Mouse (Mus musculus) embryonic facial prominence, embryonic 10.5 days (tissue): Measurements from ENCODE around the gene Pafah2. TPM values are rescaled to one million over a fixed set of nuclear protein-coding genes. Genes with fewer than 3 reads are reported as not detected.
A peak's percentile ranks its signal among the peaks of the same experiment; 100 is the strongest.

ENCODE experiments used
- DNase-seq: peaks from one replicate; pipeline ENCODE4 v3.0.0-alpha.2; 2017; ENCODE audit warnings: low spot score
- H3K27ac ChIP-seq: fragments of 300-500 bp; sonication (generic); replicated peaks from 2 replicates; pipeline ENCODE4 v1.5.1; 2016; ENCODE audit warnings: mild to moderate bottlenecking
- H3K27me3 ChIP-seq: fragments of 300-500 bp; sonication (generic); replicated peaks from 2 replicates; pipeline ENCODE4 v1.6.1; 2016; ENCODE audit warnings: low read depth, mild to moderate bottlenecking; ENCODE audit not compliant: poor library complexity, severe bottlenecking
- H3K36me3 ChIP-seq: fragments of 300-500 bp; sonication (generic); replicated peaks from 2 replicates; pipeline ENCODE4 v1.6.1; 2016; ENCODE audit warnings: mild to moderate bottlenecking, moderate library complexity
- H3K4me1 ChIP-seq: fragments of 300-500 bp; sonication (generic); 2 replicates; pipeline ENCODE4 v1.6.1; 2016
- H3K4me3 ChIP-seq: fragments of 300-500 bp; sonication (generic); 2 replicates; pipeline ENCODE4 v1.5.1; 2016; ENCODE audit warnings: mild to moderate bottlenecking, moderate library complexity
- H3K9me3 ChIP-seq: fragments of 300-500 bp; sonication (generic); 2 replicates; pipeline ENCODE4 v1.6.1; 2016; ENCODE audit warnings: mild to moderate bottlenecking
- WGBS: fragments of 180-500 bp; shearing (Covaris S2); methylation state at CpG from one replicate; pipeline ENCODE4 v1.1.7; 2016; 5-methylcytosine and 5-hydroxymethylcytosine counted together
- polyA plus RNA-seq: library from polyadenylated mRNA; unstranded; fragments of >200 nt; fragmentation: Nextera tagmentation; extraction: Ambion mirVana; gene quantifications from 2 replicates; pipeline ENCODE4 v1.2.1, GENCODE M21; 2016

Gene Pafah2
- polyA plus RNA-seq, 1 experiment from 2014 or later, result 7.0 TPM

GRCm38 (mm10) chr4:134436659-134437058 lies 40.5 kb downstream of the Pafah2 start:
- 74% methylated on average over 10 of the region's 10 CpGs for WGBS
- DNase-seq, result no peak
- Histone ChIP-seq H3K27ac (no peak overlapping the region; the same call in 1 of the 2 replicates), H3K9me3 (no peaks in the 10 kb centered on the region), H3K4me3 (no peak overlapping the region), H3K36me3 (no peaks in the 10 kb centered on the region), H3K4me1 (peaks cover 10% of the 10 kb centered on the region; the same call in 1 of the 2 replicates), H3K27me3 (no peaks in the 10 kb centered on the region)

- Histone ChIP-seq H3K27me3 (no peaks in the 10 kb centered on the region), H3K4me1 (peaks cover 14% of the 10 kb centered on the region; the same call in 1 of the 2 replicates), H3K9me3 (no peaks in the 10 kb centered on the region), H3K36me3 (no peaks in the 10 kb centered on the region), H3K4me3 (no peak overlapping the region), H3K27ac (no peak overlapping the region)
- DNase-seq, result no peak
- WGBS, result 75% methylated on average over 3 of the region's 3 CpGs
Observed at GRCm38 (mm10) chr4:134439119-134439518, 43.0 kb downstream of the Pafah2 start.

GRCm38 (mm10) chr4:134439919-134440318 lies 43.8 kb downstream of the Pafah2 start:
- Histone ChIP-seq H3K27me3 (no peaks in the 10 kb centered on the region), H3K4me3 (no peak overlapping the region), H3K27ac (no peak overlapping the region), H3K9me3 (no peaks in the 10 kb centered on the region), H3K4me1 (peaks cover 11% of the 10 kb centered on the region; the same call in 1 of the 2 replicates), H3K36me3 (no peaks in the 10 kb centered on the region)
- 90% methylated on average over 4 of the region's 4 CpGs for WGBS
- DNase-seq, result no peak

GRCm38 (mm10) chr4:134442216-134442615 lies 46.1 kb downstream of the Pafah2 start:
- peaks cover 6% of the 10 kb centered on the region; the same call in 1 of the 2 replicates for H3K27me3 ChIP-seq
- H3K9me3 ChIP-seq, result no peaks in the 10 kb centered on the region
- peaks cover 14% of the 10 kb centered on the region; the same call in 1 of the 2 replicates for H3K4me1 ChIP-seq
- H3K27ac ChIP-seq, result no peak overlapping the region
- H3K36me3 ChIP-seq, result no peaks in the 10 kb centered on the region
- WGBS, result 93% methylated on average over 4 of the region's 4 CpGs
- no peak overlapping the region for H3K4me3 ChIP-seq
- DNase-seq, result no peak

GRCm38 (mm10) chr4:134443589-134443988 lies 47.5 kb downstream of the Pafah2 start:
- DNase-seq, result no peak
- H3K4me1 ChIP-seq, result peaks cover 14% of the 10 kb centered on the region; the same call in 1 of the 2 replicates
- 63% methylated on average over 7 of the region's 7 CpGs for WGBS
- no peaks in the 10 kb centered on the region for H3K9me3 ChIP-seq
- peaks cover 15% of the 10 kb centered on the region for H3K27me3 ChIP-seq
- no peak overlapping the region for H3K4me3 ChIP-seq
- no peaks in the 10 kb centered on the region for H3K36me3 ChIP-seq
- no peak overlapping the region for H3K27ac ChIP-seq

GRCm38 (mm10) chr4:134444949-134445348 lies 48.8 kb downstream of the Pafah2 start:
- Histone ChIP-seq H3K4me1 (peaks cover 22% of the 10 kb centered on the region), H3K36me3 (no peaks in the 10 kb centered on the region), H3K9me3 (no peaks in the 10 kb centered on the region), H3K4me3 (no peak overlapping the region), H3K27ac (no peak overlapping the region), H3K27me3 (peaks cover 29% of the 10 kb centered on the region)
- no peak for DNase-seq
- WGBS, result 71% methylated on average over 7 of the region's 7 CpGs

GRCm38 (mm10) chr4:134445489-134445888 lies 49.4 kb downstream of the Pafah2 start:
- Histone ChIP-seq H3K27ac (0 out of 2 replicates have a peak overlapping the region, but pooled peaks have one; percentile 10), H3K27me3 (peaks cover 34% of the 10 kb centered on the region), H3K36me3 (no peaks in the 10 kb centered on the region), H3K4me1 (peaks cover 27% of the 10 kb centered on the region), H3K4me3 (no peak overlapping the region), H3K9me3 (no peaks in the 10 kb centered on the region)
- WGBS, result 85% methylated on average over 1 of the region's 1 CpGs
- DNase-seq, result no peak

- 44% methylated on average over 23 of the region's 23 CpGs for WGBS
- H3K4me3 ChIP-seq, result 0 out of 2 replicates have a peak overlapping the region, but pooled peaks have one; percentile 8
- H3K4me1 ChIP-seq, result peaks cover 37% of the 10 kb centered on the region
- no peaks in the 10 kb centered on the region for H3K36me3 ChIP-seq
- no peak for DNase-seq
- H3K9me3 ChIP-seq, result no peaks in the 10 kb centered on the region
- peaks cover 59% of the 10 kb centered on the region for H3K27me3 ChIP-seq
- H3K27ac ChIP-seq, result no peak overlapping the region
Observed at GRCm38 (mm10) chr4:134447966-134448365, 51.8 kb downstream of the Pafah2 start.

GRCm38 (mm10) chr4:134449595-134450391 lies 53.7 kb downstream of the Pafah2 start:
- H3K27ac ChIP-seq, result peak overlapping the region; percentile 77
- peak; percentile 70 for DNase-seq
- H3K9me3 ChIP-seq, result no peaks in the 10 kb centered on the region
- 17% methylated on average over 13 of the region's 13 CpGs for WGBS
- 0 out of 2 replicates have a peak overlapping the region, but pooled peaks have one; percentile 42 for H3K4me3 ChIP-seq
- peaks cover 42% of the 10 kb centered on the region for H3K4me1 ChIP-seq
- H3K27me3 ChIP-seq, result peaks cover 77% of the 10 kb centered on the region
- H3K36me3 ChIP-seq, result no peaks in the 10 kb centered on the region

- Histone ChIP-seq H3K27me3 (peaks cover 84% of the 10 kb centered on the region), H3K27ac (peak overlapping the region; percentile 77), H3K4me3 (peak overlapping the region; percentile 42), H3K36me3 (no peaks in the 10 kb centered on the region), H3K4me1 (peaks cover 47% of the 10 kb centered on the region), H3K9me3 (no peaks in the 10 kb centered on the region)
- 13% methylated on average over 20 of the region's 20 CpGs for WGBS
- DNase-seq, result peak; percentile 42
Observed at GRCm38 (mm10) chr4:134450392-134451195, 54.5 kb downstream of the Pafah2 start.

- Histone ChIP-seq H3K9me3 (no peaks in the 10 kb centered on the region), H3K4me1 (peaks cover 44% of the 10 kb centered on the region), H3K27ac (no peak overlapping the region), H3K27me3 (peaks cover 84% of the 10 kb centered on the region), H3K36me3 (no peaks in the 10 kb centered on the region), H3K4me3 (no peak overlapping the region)
- WGBS, result 75% methylated on average over 9 of the region's 9 CpGs
- DNase-seq, result no peak
Observed at GRCm38 (mm10) chr4:134451484-134451883, 55.4 kb downstream of the Pafah2 start.

- no peak overlapping the region; the same call in 1 of the 2 replicates for H3K27ac ChIP-seq
- H3K36me3 ChIP-seq, result no peaks in the 10 kb centered on the region
- H3K9me3 ChIP-seq, result no peaks in the 10 kb centered on the region
- DNase-seq, result peak; percentile 46
- H3K4me1 ChIP-seq, result peaks cover 49% of the 10 kb centered on the region
- WGBS, result 25% methylated on average over 34 of the region's 34 CpGs
- peaks cover 66% of the 10 kb centered on the region for H3K27me3 ChIP-seq
- H3K4me3 ChIP-seq, result peak overlapping the region; percentile 37
Observed at GRCm38 (mm10) chr4:134453619-134454400, 57.7 kb downstream of the Pafah2 start.
